Mouse (Mus musculus): ENCODE data around the gene Cstl1.
"Not testable (repeated sequence)": the region's sequence is repeated elsewhere in the genome, so short reads cannot be mapped to it uniquely, and the experiment has no call there.

Cstl1 gene

GRCm38 (mm10) chr2:148750058-148750457 is at the start of gene Cstl1:
Cstl1 (plus strand) TSS chr2:148750358.
- no peak for DNase-seq

GRCm38 (mm10) chr2:148706409-148707201 is 43.6 kb upstream of the Cstl1 start:
- DNase-seq, result no peak

GRCm38 (mm10) chr2:148707202-148707530 is 43.0 kb upstream of the Cstl1 start:
- no peak for DNase-seq

- DNase-seq, result no peak
These were observed 37.8 kb upstream of the Cstl1 start for GRCm38 (mm10) chr2:148712326-148712725.

GRCm38 (mm10) chr2:148717072-148717471 is 33.1 kb upstream of the Cstl1 start:
- DNase-seq, result no peak

GRCm38 (mm10) chr2:148719271-148719995 is 30.7 kb upstream of the Cstl1 start:
- DNase-seq, result no peak

GRCm38 (mm10) chr2:148731614-148732326 is 18.4 kb upstream of the Cstl1 start:
- no peak for DNase-seq

GRCm38 (mm10) chr2:148732327-148733000 is 17.7 kb upstream of the Cstl1 start, which contains the start of gene Napb:
Napb (minus strand) TSS chr2:148732467.
- peak; percentile 80 for DNase-seq

GRCm38 (mm10) chr2:148743001-148743400 is 7.2 kb upstream of the Cstl1 start:
- no peak for DNase-seq

- no peak for DNase-seq
These were observed 6.2 kb upstream of the Cstl1 start for GRCm38 (mm10) chr2:148743846-148744407.

GRCm38 (mm10) chr2:148751893-148752813 is 2.0 kb downstream of the Cstl1 start:
- peak; percentile 63 for DNase-seq

GRCm38 (mm10) chr2:148754310-148754846 is 4.2 kb downstream of the Cstl1 start:
- DNase-seq, result no peak

GRCm38 (mm10) chr2:148763648-148764388 is 13.7 kb downstream of the Cstl1 start:
- DNase-seq, result no peak

GRCm38 (mm10) chr2:148771397-148771796 is 21.2 kb downstream of the Cstl1 start, which contains the start of gene Cst11:
Cst11 (minus strand) TSS chr2:148771497.
- not testable (repeated sequence) for DNase-seq

GRCm38 (mm10) chr2:148781709-148782108 is 31.6 kb downstream of the Cstl1 start, which contains the start of gene 8030411F24Rik:
8030411F24Rik (plus strand) TSS chr2:148782009.
- no peak for DNase-seq

- no peak for DNase-seq
These were observed 39.0 kb downstream of the Cstl1 start, which contains the start of gene Cst12 for GRCm38 (mm10) chr2:148789142-148789541. Cst12 (plus strand) TSS chr2:148789361.

- no peak for DNase-seq
These were observed 48.3 kb downstream of the Cstl1 start, which contains the start of gene Cst8 for GRCm38 (mm10) chr2:148798485-148798884. Cst8 (plus strand) TSS chr2:148798785.

GRCm38 (mm10) chr2:148801491-148801921 is 51.3 kb downstream of the Cstl1 start:
- no peak for DNase-seq
